Mouse (Mus musculus): Measurements from ENCODE around the gene Fgfr2. TPM values are rescaled to one million over a fixed set of nuclear protein-coding genes. Genes with fewer than 3 reads are reported as not detected.
A peak's percentile ranks its signal among the peaks of the same experiment; 100 is the strongest.

The Fgfr2 gene
- polyA plus RNA-seq, 1 experiment: 114 TPM

DNA sequence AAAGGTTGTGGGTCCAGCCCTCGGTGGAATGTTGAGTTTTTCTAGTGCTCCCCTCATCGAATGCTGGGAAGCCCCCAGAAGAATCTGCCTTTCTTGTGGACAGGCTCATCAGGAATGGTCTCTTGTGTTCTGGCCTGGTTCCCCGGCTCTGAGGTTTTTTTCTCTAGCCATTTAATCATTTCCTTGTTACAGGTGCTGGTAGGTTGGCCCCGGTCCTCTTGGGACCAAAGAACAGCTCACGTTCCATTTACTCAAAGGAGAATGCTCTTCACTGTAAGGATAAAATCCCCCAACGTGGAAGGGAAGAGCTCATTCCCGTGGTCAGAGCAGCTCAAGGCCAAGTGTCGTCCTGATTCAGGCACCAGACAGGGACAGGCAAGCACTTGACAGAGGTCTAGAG, 113.5 kb downstream of the Fgfr2 start:
- TF ChIP-seq CTCF (IDR thresholded peaks at IDR 0.05; ENCODE audit: insufficient read depth, low read length): no peak
- TF ChIP-seq POLR2A (IDR thresholded peaks at IDR 0.05; ENCODE audit: borderline replicate concordance, extremely low read depth, low read depth, low read length): no peak
- Histone ChIP-seq H3K4me1 (ENCODE audit: control insufficient read depth, insufficient read depth, low read length) (peaks cover 30% of the 10 kb centered on the region), H3K4me3 (replicated peaks; ENCODE audit: extremely low read depth, low read depth, low read length) (no peak overlapping the region)
- WGBS: 80% methylated on average over 8 of the region's 8 CpGs
- DNase-seq: no peak

DNA sequence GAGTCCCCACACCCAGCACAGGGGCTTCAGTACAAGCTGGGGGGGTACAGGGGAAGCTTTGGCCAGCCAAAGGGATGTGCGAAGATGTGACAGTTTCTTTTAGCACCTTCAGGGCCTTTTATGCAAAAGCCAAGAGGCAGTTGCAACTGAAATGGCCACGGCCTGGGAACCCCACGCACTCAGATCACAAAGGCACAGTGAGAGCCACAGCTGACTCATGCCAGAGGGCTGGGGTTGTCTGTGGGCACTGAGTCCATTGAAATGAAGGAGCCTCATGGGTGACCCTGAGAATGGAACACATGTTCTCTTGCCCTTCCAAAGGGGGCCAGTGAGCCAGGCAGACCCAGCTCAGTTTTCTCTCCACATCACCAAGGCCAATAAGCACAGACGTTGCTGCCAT, 114.5 kb downstream of the Fgfr2 start:
- H3K4me1 ChIP-seq (ENCODE audit: control insufficient read depth, insufficient read depth, low read length): peaks cover 30% of the 10 kb centered on the region
- WGBS: 91% methylated on average over 4 of the region's 4 CpGs
- TF ChIP-seq POLR2A (IDR thresholded peaks at IDR 0.05; ENCODE audit: borderline replicate concordance, extremely low read depth, low read depth, low read length) (no peak), CTCF (IDR thresholded peaks at IDR 0.05; ENCODE audit: insufficient read depth, low read length) (no peak)
- no peak for DNase-seq
- H3K4me3 ChIP-seq (replicated peaks; ENCODE audit: extremely low read depth, low read depth, low read length): no peak overlapping the region

DNA sequence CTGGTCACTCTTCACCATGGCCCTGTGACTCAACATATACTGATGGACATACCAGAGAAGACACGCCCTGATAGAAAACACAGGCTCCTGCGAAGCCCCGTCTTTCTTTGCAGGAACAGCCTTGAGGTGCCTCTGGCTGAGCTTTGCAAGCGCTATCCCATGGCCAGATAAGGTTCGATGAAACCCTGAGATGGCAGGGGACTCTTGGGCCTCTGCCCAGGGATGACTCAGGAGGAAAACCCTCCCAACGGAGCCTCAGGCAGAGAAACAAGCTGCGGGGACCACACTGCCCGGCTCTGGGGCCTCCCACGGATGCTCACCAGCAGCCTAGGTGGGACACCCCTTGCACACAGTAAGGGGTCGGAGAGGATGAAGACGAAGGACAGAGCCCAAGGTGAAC, 115.8 kb downstream of the Fgfr2 start:
- no peak overlapping the region for H3K4me3 ChIP-seq (replicated peaks; ENCODE audit: extremely low read depth, low read depth, low read length)
- peaks cover 30% of the 10 kb centered on the region for H3K4me1 ChIP-seq (ENCODE audit: control insufficient read depth, insufficient read depth, low read length)
- no peak for DNase-seq
- 40% methylated on average over 11 of the region's 11 CpGs for WGBS
- TF ChIP-seq CTCF (IDR thresholded peaks at IDR 0.05; ENCODE audit: insufficient read depth, low read length) (no peak), POLR2A (IDR thresholded peaks at IDR 0.05; ENCODE audit: borderline replicate concordance, extremely low read depth, low read depth, low read length) (no peak)

DNA sequence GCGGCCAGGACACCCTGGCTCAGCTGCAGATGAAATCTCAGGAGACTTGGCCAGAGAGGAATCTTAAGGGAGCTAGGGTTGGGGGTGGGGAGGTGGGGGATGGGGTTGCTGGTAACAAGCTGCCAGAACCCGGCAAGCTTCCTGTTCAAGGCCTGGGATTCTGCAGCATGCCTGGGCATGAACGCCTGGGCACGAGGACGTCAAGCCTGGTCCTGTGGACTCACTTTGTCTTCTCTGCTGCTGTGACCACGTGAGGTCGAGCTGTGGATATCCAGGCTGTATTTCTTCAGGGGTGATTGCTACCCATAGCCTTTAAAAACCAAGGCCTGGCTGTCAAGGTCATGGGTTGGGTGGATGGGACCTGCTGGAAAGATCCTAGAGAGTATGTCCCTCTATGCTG, 117.4 kb downstream of the Fgfr2 start:
- peaks cover 22% of the 10 kb centered on the region for H3K4me1 ChIP-seq (ENCODE audit: control insufficient read depth, insufficient read depth, low read length)
- TF ChIP-seq CTCF (IDR thresholded peaks at IDR 0.05; ENCODE audit: insufficient read depth, low read length) (no peak), POLR2A (IDR thresholded peaks at IDR 0.05; ENCODE audit: borderline replicate concordance, extremely low read depth, low read depth, low read length) (no peak)
- 70% methylated on average over 7 of the region's 7 CpGs for WGBS
- DNase-seq: no peak
- no peak overlapping the region for H3K4me3 ChIP-seq (replicated peaks; ENCODE audit: extremely low read depth, low read depth, low read length)

DNA sequence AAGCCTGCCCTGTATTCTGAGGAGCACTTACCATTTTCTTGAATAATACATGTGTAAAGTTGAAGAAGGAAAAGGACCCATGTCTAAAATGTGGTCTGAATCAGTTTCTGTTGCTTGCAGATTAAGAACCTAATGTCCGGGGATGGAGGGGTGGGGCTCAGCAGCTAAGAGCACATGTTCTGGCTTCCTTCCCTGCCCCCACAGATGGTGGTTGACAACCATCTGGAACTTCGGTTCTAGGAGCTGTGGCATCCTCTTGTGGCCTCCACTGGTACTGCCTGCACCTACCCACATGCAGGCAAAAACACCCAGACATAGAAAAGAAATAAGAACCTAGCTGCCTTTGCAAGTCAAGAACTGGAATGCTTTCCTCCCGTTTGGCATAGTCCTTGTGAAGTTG, 119.7 kb downstream of the Fgfr2 start:
- peak; percentile 69 for DNase-seq
- TF ChIP-seq POLR2A (IDR thresholded peaks at IDR 0.05; ENCODE audit: borderline replicate concordance, extremely low read depth, low read depth, low read length) (no peak), CTCF (IDR thresholded peaks at IDR 0.05; ENCODE audit: insufficient read depth, low read length) (peak; percentile 95)
- H3K4me1 ChIP-seq (ENCODE audit: control insufficient read depth, insufficient read depth, low read length): peaks cover 21% of the 10 kb centered on the region
- 13% methylated on average over 3 of the region's 3 CpGs for WGBS
- no peak overlapping the region for H3K4me3 ChIP-seq (replicated peaks; ENCODE audit: extremely low read depth, low read depth, low read length)

DNA sequence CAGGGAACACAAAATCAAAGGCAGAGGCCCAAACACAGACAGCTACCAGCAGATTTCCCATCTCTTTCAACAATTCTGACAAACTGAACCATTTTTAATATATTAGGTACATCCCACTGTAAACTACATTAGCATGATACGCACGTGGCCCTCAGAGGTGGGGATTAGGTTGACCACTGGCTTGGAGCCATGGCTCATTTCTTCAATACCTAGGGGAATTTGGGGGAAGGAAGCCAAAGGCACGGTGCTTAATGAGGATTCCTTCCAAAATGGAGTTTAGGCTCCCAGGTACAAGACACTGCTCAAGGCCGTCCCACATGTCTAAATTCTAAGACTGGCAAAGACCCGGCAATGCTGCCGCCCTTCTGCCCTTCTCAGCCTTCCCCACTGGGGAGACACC, 120.9 kb downstream of the Fgfr2 start:
- DNase-seq: no peak
- WGBS: 85% methylated on average over 6 of the region's 6 CpGs
- Histone ChIP-seq H3K4me1 (ENCODE audit: control insufficient read depth, insufficient read depth, low read length) (peaks cover 11% of the 10 kb centered on the region), H3K4me3 (replicated peaks; ENCODE audit: extremely low read depth, low read depth, low read length) (no peak overlapping the region)
- TF ChIP-seq CTCF (IDR thresholded peaks at IDR 0.05; ENCODE audit: insufficient read depth, low read length) (no peak), POLR2A (IDR thresholded peaks at IDR 0.05; ENCODE audit: borderline replicate concordance, extremely low read depth, low read depth, low read length) (no peak)

DNA sequence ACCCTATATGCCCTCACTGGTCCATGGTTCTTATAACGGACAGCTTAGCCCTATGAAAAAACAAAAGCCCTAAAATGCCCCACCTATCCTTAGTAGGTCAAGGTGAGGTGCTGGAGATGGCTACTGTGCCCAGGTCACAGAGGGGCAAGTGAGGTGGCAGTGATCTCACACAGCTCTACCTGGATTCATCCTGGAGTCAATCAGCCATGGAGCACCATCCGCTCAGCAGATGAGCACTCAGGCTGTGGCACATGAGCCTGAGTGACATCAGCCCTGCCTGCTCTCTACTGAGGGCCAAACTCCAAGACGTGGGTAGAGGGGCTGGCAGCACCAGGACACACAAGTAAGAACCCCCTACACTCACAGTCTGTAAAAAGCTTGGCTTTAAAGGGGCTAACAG, 121.8 kb downstream of the Fgfr2 start:
- no peak overlapping the region for H3K4me3 ChIP-seq (replicated peaks; ENCODE audit: extremely low read depth, low read depth, low read length)
- 94% methylated on average over 3 of the region's 3 CpGs for WGBS
- H3K4me1 ChIP-seq (ENCODE audit: control insufficient read depth, insufficient read depth, low read length): peaks cover 5% of the 10 kb centered on the region
- TF ChIP-seq POLR2A (IDR thresholded peaks at IDR 0.05; ENCODE audit: borderline replicate concordance, extremely low read depth, low read depth, low read length) (no peak), CTCF (IDR thresholded peaks at IDR 0.05; ENCODE audit: insufficient read depth, low read length) (no peak)
- DNase-seq: no peak

DNA sequence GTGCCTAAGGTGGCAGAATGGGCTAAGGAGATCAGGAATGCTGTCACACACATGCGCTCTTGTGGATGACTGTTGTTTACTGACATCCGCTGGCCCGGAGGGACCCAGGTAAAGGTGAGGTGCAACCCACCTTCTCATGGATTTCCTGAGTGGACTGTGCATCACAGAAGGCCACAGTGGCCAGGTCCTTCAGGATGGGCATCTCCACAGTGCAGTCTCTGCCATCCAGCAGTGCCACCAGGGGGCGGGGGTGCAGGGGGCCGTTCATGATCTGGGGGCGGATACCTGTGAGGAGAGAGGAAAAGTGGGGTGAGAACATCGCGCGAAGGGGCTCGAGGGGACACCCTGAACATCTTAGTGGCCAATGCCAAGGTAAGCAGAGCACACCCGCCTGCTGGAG, 124.1 kb downstream of the Fgfr2 start:
- TF ChIP-seq CTCF (IDR thresholded peaks at IDR 0.05; ENCODE audit: insufficient read depth, low read length): no peak
- TF ChIP-seq POLR2A (IDR thresholded peaks at IDR 0.05; ENCODE audit: borderline replicate concordance, extremely low read depth, low read depth, low read length): no peak
- DNase-seq: no peak

DNA sequence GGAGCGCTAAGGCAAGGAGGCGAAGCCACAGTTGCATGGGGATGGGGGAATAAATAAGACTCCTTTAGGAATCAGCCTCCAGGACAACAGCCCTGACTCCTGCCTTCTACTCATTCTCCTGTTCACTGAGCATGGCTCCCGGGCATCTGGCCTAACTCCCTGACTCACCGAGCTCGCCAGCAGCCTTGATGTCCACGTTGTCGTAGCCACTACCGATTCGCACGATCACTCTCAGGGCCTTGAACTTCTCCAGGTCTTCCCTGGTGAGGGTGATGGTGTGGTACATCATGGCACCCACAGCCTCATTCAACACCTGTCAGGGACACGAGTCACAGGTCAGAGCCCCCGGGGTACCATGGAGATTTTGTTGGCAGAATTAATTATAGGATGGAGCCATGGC, 124.5 kb downstream of the Fgfr2 start:
- DNase-seq: no peak
- TF ChIP-seq POLR2A (IDR thresholded peaks at IDR 0.05; ENCODE audit: borderline replicate concordance, extremely low read depth, low read depth, low read length) (no peak), CTCF (IDR thresholded peaks at IDR 0.05; ENCODE audit: insufficient read depth, low read length) (no peak)
- 94% methylated on average over 12 of the region's 12 CpGs for WGBS
- Histone ChIP-seq H3K4me3 (replicated peaks; ENCODE audit: extremely low read depth, low read depth, low read length) (no peak overlapping the region), H3K4me1 (ENCODE audit: control insufficient read depth, insufficient read depth, low read length) (peaks cover 4% of the 10 kb centered on the region)

More for the DNA sequence above, 124.1 kb downstream of the Fgfr2 start:
- 92% methylated on average over 11 of the region's 11 CpGs for WGBS
- no peak overlapping the region for H3K4me3 ChIP-seq (replicated peaks; ENCODE audit: extremely low read depth, low read depth, low read length)
- H3K4me1 ChIP-seq (ENCODE audit: control insufficient read depth, insufficient read depth, low read length): peaks cover 5% of the 10 kb centered on the region

DNA sequence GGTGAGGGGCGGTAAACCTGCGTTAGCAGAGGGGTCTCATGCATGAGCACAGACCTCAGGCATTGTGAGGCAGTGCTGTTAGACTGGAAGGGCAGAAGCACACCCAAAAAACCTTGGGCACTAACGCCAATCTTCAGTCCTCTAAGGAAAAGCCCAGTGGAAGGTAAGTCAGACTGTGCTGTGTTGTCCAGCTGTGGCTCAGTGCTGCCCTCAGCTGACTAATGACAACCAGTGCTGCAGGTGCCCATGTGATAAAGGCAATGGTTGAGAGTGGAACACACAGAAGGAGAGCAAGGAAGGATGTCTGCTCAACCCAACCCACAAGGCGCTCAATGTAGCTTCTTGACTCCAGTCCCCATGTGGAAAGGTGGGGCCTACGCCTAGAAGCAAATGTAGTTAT, 126.8 kb downstream of the Fgfr2 start:
- 86% methylated on average over 5 of the region's 5 CpGs for WGBS
- Histone ChIP-seq H3K4me3 (replicated peaks; ENCODE audit: extremely low read depth, low read depth, low read length) (no peak overlapping the region), H3K4me1 (ENCODE audit: control insufficient read depth, insufficient read depth, low read length) (no peaks in the 10 kb centered on the region)
- TF ChIP-seq CTCF (IDR thresholded peaks at IDR 0.05; ENCODE audit: insufficient read depth, low read length) (peak; percentile 76), POLR2A (IDR thresholded peaks at IDR 0.05; ENCODE audit: borderline replicate concordance, extremely low read depth, low read depth, low read length) (no peak)
- DNase-seq: no peak
